Mouse (Mus musculus) urinary bladder, postnatal 4 days (tissue): ENCODE measurements around the gene Ak3.
"Not testable (repeated sequence)": the region's sequence is repeated elsewhere in the genome, so short reads cannot be mapped to it uniquely, and the experiment has no call there.

Experiments
- DNase-seq, 2 experiments: peaks; one replicate each; pipeline ENCODE4 v3.0.0; 2021 to 2022; ENCODE audit warnings: low spot score in 2 of 2

The Ak3 gene

DNA sequence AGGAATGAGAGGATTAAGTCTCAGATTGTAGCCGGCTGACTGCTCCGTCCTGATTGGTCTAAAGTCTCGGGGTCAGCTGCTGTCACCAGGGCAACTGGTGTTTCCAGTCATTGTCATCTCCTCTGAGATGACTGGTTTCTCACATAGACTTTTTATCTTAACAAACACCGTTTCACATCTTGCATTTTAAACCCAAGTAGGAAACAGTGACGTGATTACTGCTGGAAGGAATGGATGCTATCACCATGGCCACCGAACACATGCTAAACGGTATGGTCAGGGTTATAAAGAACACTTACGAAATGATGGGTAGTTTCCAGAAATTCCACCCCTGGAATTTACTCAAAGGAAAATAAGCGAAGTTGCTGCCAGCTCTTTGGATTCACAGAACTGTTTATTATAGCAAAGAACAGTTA is 3.4 kb downstream of the Ak3 start:
- DNase-seq: no peak

DNA sequence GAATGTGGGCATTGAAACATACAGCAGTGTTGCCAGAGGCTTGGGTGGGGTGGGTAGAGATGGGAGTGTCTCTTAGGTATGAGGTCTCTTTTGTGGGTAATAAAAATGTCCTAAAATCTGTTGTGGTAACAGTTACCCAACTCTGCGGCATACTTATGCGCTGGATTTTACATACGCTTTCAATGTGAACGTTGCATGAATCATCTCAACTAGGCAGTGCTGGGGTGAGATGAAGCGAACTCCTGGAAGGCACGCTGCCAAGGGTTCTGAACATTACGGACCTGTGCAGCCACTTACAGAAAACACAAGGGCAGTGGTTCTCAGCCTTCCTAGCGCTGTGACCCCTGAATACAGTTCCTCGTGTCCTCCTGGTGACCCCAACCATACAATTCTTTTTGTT is 5.1 kb downstream of the Ak3 start:
- no peak for DNase-seq

DNA sequence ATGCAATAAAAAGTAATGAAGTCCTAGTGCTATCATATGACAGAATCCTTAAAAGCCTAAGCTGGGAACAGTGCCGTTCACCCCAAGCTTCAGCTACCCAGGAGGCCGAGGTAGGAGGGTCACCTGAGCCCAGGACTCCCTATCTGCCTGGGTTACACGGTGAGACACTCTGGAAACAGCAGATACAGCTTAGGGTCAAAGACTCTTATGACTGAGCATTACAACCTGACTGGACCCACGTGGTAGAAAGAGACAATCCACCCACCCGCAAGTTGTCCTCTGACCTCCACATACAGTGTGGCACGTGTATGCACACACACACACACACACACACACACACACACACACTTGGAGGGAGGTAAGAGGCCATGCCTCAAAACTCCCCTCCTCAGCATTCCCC is 5.6 kb downstream of the Ak3 start:
- DNase-seq: no peak

DNA sequence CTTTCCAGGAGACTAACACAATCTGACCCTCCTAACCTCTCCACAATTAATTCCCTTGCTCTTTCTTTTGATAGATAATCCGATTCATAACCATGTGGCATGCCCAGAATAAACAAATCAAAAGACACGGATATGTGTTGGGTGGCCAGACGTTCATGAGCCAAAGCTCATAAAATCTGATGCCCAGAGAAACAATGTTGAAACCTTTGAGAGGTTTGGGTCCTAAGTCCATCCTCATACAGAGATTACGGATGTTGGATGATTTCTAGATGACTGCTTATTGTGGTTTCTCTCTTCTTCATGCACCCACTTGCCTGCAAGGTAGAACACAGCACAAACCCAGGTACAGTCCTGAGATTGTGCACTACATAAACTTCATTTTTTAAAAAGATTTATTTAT is 7.6 kb downstream of the Ak3 start:
- no peak for DNase-seq

DNA sequence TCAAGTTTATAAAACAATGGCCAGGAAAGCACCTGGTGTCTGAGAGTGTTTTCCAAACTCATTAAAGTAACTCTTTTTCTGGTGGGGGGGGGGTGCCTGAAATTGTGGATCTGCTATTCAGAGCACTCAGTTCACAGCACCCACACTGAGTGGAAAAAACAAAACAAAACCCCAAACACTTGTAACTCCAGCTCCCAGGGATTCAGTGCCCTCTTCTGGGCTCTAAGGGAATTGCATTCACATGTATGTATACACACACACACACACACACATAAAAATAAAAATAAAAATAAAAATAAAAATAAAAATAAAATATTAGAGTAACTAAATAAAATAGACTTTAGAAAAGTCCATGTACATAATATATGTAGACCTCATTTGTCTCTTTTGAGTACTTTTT is 8.4 kb downstream of the Ak3 start:
- no peak for DNase-seq

DNA sequence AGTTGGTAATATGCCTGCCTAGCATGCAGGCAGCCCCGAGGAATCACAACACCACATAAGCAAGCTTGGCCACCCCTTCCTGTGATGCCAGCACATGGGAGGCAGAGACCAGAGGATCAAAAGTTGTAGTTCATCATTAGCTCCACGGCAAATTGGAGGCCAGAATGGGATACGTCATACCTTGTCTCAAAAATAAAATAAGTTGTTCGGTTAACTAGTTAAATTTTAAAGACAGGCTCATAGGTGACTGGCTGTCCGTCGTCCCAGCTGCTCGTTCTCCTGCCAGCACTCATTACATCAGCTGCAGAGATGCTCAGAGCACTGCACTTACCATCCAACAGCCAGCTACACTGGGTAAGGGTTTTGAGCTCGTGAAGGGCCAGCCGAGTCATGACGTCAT is 10.2 kb downstream of the Ak3 start:
- no peak for DNase-seq

DNA sequence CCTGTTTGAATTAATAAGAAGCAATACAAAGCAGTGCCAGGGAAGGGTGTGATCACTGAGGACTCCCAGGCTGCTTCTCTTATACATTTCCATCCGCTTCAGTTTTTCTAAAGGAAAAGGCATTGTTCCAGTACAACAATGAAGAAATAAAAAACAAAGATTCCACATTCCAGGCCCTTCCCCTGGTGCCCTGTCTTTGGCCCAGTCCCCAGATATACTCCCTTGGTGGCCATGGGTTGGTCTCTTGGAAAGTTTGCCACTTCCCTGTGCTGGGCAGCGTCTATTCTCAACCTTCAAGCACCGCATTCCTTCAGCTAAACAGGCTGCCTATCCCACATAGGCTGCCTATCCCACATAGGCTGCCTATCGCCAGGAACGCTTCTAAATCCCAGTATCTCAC is 10.7 kb downstream of the Ak3 start:
- no peak for DNase-seq

DNA sequence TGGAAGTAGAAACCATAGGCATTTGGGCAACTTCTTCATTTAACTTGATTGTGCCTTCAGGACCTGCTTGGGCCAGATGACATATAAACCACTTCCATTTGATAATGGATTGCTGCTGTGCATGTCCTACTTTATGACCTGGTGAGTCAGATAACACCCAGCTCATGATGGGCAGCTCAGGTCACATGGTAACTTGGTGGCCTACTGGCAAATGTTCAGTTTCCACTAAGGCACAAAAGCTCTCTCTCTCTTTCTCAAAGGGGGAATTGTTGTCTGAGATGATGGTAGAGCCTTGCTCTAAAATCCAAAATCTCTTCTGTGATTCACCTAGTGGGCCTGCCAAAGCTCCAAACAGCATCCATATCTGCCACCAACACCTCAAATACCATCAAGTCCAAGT is 15.1 kb downstream of the Ak3 start:
- no peak for DNase-seq

DNA sequence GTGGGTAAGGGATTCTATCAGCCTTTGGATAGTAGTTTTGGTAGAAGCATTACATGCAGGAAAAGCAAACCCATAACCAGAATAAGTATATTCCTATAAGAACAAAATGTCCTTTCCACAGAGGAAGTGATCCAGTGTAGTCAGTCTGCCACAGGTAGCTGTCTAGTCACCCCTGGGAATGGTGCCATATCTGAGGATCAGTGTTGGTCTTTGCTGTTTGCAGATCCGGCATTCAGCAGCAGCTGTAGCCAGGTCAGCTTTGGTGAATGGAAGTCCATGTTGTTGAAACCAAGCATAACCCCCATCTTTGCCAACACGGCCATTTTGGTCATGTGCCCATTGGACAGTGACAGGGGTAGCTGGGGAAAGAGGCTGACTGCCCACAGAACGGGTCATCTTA is 16.0 kb downstream of the Ak3 start:
- no peak for DNase-seq

DNA sequence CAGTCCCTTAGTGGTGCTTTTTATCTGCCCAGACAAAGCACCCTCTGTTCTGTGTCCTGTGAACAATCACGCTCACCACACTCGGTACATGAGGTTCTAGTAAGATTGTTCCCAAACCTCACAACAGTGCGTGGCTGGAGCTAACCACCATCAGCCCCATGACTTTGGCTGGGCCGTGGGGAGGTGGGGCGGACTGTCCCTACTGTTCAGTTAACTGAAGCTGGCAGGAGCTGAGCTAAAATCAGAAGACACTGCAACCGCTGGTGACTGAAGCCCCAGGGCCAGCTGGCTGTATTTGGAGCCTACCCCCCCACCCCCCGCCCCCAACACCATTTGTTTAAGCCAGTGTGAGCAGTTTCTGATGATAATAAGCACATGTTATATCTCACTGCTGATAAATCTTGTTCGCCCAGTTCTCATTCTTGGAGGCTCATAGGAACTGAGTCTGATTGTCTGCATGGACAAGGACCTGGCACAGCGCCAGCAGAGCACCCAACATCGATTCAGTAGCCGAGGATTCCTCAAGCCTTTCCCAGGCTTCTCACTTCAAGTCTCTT is 23.3 kb downstream of the Ak3 start:
- no peak for DNase-seq

DNA sequence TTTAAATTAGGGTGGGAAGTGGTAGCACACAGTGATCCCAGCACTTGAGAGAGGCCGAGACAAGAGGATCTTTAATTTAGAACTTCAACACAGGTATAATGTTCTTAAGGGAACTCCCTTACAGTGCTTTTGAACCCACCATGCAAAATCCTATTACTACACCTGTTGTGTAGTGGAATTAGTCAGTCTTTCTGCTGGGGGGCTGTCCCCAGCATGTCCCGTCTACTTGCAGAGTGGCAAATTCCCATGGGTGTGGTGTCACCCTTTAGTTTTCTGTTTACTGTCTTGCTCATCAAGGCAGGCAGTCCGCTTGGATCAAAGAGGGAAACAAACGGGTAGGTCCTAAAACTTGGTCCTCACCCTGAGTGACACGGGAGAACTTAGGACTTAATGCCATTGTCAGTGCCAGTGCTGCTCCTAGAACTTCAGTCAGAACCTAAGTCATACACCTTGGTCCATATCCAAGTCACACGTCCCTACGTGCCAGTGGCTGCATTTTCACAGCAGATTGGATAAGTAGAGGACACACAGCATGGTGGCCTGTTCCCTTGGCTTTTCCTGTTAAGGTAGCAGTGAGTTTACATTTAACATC is 25.9 kb downstream of the Ak3 start:
- no peak for DNase-seq

DNA sequence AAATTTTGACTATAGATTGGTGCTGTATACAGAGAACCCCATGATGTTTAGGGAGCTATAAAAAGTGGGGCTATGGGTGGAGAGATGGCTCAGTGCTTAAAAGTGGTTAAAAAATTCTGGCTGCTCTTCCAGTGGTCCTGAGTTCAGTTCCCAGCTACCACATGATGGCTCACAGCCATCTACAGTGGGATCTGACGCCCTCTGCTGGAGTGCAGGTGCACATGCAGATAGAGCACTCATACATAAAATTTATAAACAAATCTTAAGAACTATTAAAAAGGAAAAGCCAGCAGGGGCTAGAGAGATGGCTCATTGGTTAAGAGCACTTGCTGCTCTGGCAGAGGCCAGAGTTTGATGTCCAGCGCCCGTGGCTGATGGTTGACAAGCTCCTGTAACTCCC is 28.1 kb downstream of the Ak3 start:
- DNase-seq: no peak

DNA sequence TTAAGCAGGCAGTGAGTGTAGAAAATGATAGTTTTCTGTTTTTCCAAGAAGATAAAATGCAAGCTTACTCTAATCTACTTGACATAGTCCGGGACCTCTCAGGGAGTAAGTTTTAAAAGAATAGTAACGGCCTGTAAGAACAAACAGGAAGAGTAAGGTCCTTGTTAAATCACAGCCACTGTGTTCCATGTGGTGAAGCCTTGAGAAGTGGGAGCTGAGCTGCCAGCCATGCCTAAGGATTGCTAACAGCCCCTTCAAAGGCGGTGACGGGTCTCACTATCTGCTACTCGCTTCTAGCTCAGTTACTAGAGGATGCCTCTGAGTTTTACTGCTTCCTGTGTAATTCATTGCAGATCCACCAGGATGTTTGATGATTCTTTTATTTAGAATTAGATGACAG is 31.0 kb downstream of the Ak3 start:
- no peak for DNase-seq

DNA sequence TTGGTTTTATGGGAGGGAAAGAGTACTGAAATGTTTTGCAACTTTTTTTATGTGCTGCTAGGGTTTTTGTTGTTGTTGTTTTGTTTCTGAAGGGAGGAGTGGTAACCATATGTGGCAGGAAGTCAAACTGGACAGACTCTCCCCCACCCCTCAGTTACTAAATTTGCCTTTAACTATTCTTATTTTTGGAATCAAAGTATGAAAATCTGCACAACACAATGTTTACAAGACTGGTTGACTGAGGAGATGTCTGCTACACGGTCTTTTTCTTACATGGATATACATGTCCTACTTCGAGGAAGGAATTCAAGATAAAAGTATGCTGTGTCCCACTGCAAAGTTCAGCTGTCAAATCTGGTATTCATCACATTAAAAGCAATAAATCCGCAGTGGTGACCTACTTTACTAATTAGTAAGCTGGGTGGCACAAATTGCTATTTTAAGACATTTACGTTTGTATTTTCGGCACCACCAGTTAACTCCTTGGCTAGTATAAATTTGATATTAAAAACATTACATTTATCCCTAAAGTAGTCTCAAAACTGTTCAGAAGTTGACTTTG is 31.5 kb downstream of the Ak3 start:
- DNase-seq: no peak

DNA sequence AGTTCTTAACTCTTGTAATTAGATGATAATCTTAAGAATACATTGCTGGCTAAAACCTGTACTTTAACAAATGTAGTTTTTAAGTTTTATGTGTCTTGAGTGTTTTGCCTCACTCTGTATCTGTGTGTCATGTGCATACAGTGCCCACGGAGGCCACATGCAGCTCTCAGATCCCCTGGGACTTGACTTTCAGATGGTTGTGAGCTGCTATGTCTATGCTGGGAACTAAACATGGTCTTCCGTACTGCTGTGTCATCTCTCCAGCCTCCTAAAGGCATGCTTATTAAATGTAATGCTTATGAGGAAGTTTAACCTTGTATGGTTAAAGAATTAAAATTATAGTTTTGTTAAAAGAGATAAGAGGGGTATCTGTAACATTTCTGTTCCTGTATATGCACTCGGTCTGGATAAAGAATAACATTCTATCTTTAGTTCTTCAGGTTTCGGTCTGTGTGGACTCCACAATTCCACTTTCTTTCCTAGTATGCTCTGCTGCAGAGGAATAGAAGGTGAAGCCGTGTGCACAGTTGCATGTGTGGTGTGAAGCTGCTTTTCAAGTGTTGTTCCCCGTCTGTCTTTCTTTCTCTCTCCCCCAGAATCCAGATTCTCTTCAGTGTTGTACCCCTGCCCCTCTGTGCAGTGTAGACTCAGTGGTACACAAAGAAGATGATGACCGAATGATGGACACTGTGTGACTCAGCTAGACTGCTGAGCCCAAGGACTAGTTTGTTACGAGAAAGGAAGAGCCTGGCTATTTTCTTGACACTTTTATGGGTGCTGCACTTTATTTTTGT is 32.2 kb downstream of the Ak3 start:
- no peak for DNase-seq

DNA sequence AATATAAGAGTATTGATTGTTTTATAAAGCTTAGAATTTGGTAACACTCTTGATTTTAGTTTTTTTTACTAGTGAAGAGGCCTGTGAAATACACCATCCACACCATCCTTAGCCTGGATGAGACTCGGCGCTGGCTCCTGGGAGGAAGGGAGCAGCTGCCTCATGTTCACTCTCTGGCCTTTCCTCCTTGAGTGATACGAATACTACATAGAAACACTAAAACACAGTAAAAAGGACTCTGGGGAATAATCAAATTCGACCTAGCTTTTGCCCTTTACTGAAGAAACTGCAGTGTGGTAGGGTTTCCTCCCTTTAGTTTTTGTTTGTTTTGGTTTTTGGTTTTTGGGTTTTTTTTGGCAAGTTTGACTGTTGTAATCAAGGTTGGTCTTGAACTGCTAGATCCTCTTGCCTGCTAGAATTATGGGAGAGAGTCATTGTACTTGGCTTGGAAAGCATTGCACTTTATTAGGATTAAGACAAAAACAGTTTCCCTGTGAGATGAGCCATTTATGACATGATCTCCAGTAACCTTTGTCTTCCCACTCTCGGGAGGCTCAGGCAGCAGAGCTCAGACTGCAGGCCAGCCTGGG is 33.2 kb downstream of the Ak3 start:
- no peak for DNase-seq

DNA sequence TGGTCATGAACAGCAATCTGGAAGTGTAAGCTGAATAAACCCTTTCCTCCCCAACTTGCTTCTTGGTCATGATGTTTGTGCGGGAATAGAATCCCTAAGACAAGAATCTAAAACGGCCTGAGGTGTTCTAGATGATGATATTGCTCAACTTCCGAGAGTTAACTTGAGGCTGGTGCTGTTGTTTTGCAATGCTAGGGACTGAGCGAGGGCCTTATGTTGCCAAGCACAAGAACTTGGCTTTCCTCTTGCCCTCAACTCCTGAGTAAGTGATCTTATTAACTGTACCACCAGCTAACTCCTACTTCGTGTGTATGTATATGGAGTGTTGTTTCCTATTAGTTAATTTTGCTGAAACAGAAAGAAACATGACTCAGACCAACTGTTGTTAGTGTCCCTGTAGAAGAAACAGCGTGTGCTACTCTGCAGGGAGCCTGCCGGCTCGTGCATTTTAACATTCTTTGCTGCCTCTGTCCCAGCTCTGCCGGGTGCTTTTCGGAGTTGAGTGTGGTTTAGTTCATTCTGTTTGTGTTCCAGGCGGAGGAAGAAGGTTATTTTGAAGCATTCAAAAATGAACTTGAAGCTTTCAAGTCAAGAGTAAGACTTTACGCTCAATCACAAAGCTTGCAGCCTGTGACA is 36.3 kb downstream of the Ak3 start:
- DNase-seq: no peak

DNA sequence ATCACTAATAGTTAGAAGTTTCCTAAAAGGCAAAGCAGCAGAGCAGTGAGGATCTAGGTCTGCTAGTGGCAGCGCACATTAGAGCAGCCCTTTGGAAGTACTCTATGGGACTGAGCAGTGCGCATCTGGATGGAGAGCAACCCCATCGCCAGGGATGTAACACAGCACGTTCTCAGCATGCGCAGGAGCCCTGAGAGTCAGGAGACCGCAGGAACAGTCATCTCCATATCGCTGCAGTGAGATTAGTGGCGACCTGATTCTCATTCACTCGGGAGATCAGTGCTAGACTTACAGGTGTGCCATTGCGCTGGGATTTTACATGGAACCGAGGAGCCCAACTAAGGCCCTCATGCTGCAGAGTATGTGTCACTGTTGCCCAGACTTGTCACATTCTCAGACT is 38.7 kb downstream of the Ak3 start:
- no peak for DNase-seq

DNA sequence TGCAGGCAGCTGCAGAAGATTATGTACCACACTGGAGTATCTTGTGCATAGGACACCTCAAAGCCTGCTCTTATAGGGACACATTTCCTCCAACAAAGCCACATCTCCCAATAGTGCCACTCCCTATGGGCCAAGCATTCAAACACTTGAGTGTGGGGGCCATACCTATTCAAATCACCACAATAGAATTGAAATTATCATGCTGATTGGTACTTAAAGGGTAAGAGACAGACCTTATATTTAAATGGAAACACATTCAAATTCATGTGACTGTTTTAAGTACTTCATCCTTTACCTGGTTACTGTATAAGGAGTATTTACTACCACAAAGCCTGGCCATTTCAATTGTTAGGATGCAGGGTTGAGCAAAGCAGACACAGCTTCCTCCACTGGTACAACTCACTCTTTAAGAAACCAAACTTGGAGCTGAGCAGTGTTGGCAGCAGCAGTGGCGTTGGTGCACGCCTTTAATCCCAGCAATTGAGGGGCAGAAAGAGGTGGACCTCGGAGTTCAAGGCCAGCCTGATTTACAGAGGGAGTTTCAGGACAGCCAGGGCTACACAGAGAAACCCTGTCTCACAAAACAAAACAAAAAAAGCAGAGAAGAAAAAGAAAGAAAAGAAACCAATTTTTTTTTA is 39.6 kb downstream of the Ak3 start:
- DNase-seq: no peak

DNA sequence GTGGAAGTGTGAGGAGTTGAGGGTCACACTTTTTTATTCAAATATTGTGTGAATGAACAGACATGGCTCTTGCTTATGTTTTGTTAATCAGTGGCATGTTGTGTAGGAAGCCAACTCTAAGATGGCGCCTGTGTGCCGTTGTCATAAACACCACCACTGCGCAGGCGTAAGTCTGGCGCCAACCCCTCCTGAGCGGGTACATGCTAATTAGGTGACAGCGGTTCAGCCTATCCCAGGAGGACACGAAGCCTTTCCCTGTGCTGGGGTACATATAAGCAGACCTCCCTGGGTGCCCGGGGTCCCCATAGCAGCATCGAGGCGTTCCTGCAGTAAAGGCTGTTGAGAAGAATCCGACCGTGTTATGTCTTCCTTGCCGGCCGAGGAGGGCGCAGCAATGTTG is 47.4 kb downstream of the Ak3 start:
- not testable (repeated sequence) for DNase-seq

DNA sequence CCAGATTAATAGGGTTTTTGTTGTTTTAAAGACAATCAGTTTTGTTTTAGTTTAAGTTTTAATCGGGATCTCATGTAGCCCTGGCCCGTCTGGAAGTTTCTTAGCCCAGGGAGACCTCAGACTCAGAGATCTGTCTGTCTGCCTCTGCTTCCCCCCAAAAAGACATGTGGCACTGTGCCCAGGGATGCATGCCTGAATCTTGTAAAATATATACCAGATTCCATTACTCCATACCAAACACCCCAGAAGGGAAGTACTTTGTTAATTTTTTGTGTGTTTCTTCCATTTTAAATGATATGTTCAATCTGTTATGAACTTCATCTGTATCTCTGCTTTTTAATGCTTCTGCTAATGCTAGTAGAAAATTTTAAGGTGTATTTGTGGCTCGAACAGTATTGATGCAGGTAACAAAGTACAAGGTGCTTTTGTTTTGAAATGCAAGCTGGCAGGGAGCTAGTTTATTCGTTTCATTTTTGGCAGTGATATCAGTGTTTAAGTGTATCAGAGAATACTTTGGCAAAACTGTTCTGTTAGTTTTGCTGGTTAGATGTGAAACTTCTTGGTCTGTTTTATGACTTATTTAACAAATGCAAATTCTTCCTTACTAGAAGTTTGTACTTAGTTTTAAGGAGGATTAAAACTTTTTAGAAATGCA is 49.7 kb downstream of the Ak3 start:
- DNase-seq: no peak
